Mouse (Mus musculus): ENCODE results near the gene P2ry6.

P2ry6 gene

DNA sequence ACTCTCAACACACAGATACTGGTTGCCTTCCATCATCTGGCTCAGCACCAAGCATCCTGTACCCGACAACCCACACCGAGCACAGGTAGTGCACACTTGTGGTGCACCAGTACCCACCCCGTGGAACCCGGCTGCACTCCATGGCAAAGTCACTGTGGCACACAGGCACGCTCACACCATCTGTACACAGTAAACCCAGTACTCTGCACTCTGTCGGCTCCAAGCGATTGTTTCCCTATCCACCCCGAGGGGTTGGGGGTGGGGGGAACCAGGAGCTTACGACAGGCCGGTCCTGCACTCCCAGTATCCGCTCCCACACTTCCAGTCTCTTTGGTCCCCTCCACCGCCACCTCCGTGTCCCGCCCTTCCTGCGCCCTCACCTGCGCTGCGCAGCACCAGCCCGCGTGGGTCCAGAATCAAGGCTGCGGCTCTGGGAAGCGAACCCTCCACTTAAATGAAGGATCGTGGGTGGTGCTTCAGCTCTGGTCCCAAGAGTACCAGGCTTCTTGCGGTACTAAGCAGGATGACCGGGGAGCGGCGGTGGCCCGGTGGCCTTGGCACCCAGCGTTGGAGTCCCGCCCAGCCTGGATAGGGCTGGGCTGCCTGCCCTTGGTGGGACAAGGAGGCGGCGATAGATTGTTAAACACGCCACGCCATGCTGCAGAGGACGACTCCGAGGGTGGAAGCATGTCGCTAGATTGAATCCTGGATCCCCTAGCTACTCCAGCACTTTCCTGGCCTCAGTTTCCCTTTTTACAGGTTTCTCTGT lies at the start of gene P2ry6:
Gene P2ry6, minus strand, starts transcription at position 515 of the 769 bp plus-strand sequence.
- TF ChIP-seq CTCF (conservative IDR thresholded peaks at IDR 0.05; ENCODE audit: low read length) (no peak), NANOG (IDR thresholded peaks at IDR 0.05; ENCODE audit: borderline replicate concordance, low read length) (no peak), POU5F1 (IDR thresholded peaks at IDR 0.05; ENCODE audit: borderline replicate concordance, low read length) (no peak)
- Histone ChIP-seq H3K9me3 (ENCODE audit: low read length) (no peaks in the 10 kb centered on the region), H3K36me3 (ENCODE audit: insufficient read depth, low read length) (no peaks in the 10 kb centered on the region), H3K27me3 (ENCODE audit: insufficient read depth, low read length) (peaks cover 63% of the 10 kb centered on the region), H3K4me3 (replicated peaks; ENCODE audit: low read length) (peak within 1 kb of the TSS; percentile 80), H3K4me1 (replicated peaks; ENCODE audit: low read depth, low read length) (peaks cover 19% of the 10 kb centered on the region)

DNA sequence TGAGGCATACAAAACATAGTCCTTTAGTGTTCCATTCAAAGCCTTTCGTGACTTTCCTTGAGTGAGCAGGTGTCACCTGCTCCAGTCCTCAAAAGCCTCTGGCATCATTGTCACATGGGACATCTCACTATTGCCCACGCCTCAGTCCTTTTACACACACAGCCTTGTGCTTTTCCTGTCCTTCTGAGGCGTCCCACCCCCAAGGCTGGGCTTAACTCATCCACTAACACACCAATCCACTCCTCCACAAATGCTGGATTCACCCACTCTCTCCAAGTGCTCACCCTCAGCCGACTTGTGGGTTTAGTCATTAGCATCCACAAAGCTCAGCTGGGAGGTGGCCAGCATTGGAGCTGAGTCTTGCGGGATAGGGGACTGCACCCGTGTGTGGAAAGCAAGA lies 43.0 kb upstream of the P2ry6 start:
- H3K27me3 ChIP-seq (ENCODE audit: insufficient read depth, low read length): peaks cover 42% of the 10 kb centered on the region
- H3K9me3 ChIP-seq (ENCODE audit: low read length): no peaks in the 10 kb centered on the region
- TF ChIP-seq CTCF (conservative IDR thresholded peaks at IDR 0.05; ENCODE audit: low read length) (no peak), POU5F1 (IDR thresholded peaks at IDR 0.05; ENCODE audit: borderline replicate concordance, low read length) (no peak), NANOG (IDR thresholded peaks at IDR 0.05; ENCODE audit: borderline replicate concordance, low read length) (no peak)
- peaks cover 30% of the 10 kb centered on the region for H3K4me1 ChIP-seq (replicated peaks; ENCODE audit: low read depth, low read length)
- no peak overlapping the region for H3K4me3 ChIP-seq (replicated peaks; ENCODE audit: low read length)
- no peaks in the 10 kb centered on the region for H3K36me3 ChIP-seq (ENCODE audit: insufficient read depth, low read length)

DNA sequence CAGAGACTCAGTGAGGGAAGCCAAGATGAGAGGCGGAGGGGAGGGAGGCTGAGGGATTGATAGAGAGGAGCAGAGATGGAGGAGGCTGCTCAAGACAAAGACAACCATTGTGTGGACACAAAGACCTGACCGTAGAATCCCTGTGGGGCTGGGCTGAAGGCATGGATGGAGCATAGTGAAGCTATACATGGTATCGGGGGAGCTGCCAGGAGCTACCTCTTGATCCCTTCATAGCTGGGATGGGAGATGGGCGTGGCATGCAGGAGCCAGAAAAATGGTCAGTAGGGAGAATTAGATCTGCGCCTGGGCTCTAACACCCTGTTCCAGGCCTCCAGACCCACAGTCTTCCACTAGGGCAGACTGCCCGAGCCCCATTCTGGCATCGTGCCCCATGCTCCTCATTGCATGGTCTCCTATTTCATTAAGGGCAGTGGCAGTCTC lies 42.6 kb upstream of the P2ry6 start:
- H3K27me3 ChIP-seq (ENCODE audit: insufficient read depth, low read length): peaks cover 47% of the 10 kb centered on the region
- H3K4me1 ChIP-seq (replicated peaks; ENCODE audit: low read depth, low read length): peaks cover 34% of the 10 kb centered on the region
- no peaks in the 10 kb centered on the region for H3K9me3 ChIP-seq (ENCODE audit: low read length)
- no peaks in the 10 kb centered on the region for H3K36me3 ChIP-seq (ENCODE audit: insufficient read depth, low read length)
- no peak for TF ChIP-seq NANOG (IDR thresholded peaks at IDR 0.05; ENCODE audit: borderline replicate concordance, low read length)
- no peak for TF ChIP-seq CTCF (conservative IDR thresholded peaks at IDR 0.05; ENCODE audit: low read length)
- no peak for TF ChIP-seq POU5F1 (IDR thresholded peaks at IDR 0.05; ENCODE audit: borderline replicate concordance, low read length)
- no peak overlapping the region for H3K4me3 ChIP-seq (replicated peaks; ENCODE audit: low read length)

DNA sequence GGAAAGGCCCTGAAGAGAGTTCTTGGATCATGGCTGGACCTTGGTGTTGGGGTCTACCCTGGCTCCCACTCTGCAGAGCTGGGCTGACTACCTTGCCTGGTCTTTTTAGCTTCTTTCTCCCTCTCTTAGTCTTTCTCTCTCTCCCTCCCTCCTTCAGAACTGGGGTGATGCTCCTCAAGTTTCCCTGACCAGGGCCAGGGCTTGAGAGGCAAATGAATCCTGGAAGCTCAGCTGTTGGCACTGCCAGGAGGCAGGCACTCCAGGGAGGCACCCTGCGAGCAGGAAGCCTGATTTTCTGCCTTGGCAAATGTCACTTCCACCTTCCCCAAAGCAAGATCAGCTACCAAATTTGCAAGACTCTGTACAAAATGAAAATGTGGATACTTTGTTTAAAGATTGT lies 40.5 kb upstream of the P2ry6 start:
- Histone ChIP-seq H3K4me1 (replicated peaks; ENCODE audit: low read depth, low read length) (peaks cover 41% of the 10 kb centered on the region), H3K36me3 (ENCODE audit: insufficient read depth, low read length) (no peaks in the 10 kb centered on the region), H3K27me3 (ENCODE audit: insufficient read depth, low read length) (peaks cover 67% of the 10 kb centered on the region), H3K9me3 (ENCODE audit: low read length) (no peaks in the 10 kb centered on the region), H3K4me3 (replicated peaks; ENCODE audit: low read length) (no peak overlapping the region)
- TF ChIP-seq CTCF (conservative IDR thresholded peaks at IDR 0.05; ENCODE audit: low read length): no peak
- TF ChIP-seq POU5F1 (IDR thresholded peaks at IDR 0.05; ENCODE audit: borderline replicate concordance, low read length): no peak
- no peak for TF ChIP-seq NANOG (IDR thresholded peaks at IDR 0.05; ENCODE audit: borderline replicate concordance, low read length)

DNA sequence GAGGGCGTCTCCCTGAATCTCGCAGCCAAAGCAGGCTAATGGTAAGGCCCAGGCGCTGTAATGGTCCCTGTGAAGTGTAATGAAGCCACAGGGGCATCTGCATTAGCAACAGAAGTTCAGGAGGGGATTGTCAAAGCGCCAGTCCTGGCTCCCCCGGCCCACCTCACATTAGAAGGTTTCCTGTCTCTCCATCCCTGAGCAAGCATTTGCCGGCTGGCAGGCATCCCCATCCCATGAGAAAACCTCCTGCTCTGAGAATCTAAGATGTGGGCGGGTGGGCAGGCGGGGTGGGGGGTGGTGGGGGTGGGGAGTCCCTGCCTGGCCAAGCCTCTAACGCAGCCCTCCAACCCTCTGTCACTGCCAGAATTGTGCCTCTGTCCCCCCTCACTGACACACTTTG lies 39.6 kb upstream of the P2ry6 start:
- Histone ChIP-seq H3K4me3 (replicated peaks; ENCODE audit: low read length) (no peak overlapping the region), H3K4me1 (replicated peaks; ENCODE audit: low read depth, low read length) (peaks cover 41% of the 10 kb centered on the region), H3K36me3 (ENCODE audit: insufficient read depth, low read length) (no peaks in the 10 kb centered on the region), H3K9me3 (ENCODE audit: low read length) (no peaks in the 10 kb centered on the region), H3K27me3 (ENCODE audit: insufficient read depth, low read length) (peaks cover 77% of the 10 kb centered on the region)
- no peak for TF ChIP-seq NANOG (IDR thresholded peaks at IDR 0.05; ENCODE audit: borderline replicate concordance, low read length)
- TF ChIP-seq POU5F1 (IDR thresholded peaks at IDR 0.05; ENCODE audit: borderline replicate concordance, low read length): no peak
- no peak for TF ChIP-seq CTCF (conservative IDR thresholded peaks at IDR 0.05; ENCODE audit: low read length)

DNA sequence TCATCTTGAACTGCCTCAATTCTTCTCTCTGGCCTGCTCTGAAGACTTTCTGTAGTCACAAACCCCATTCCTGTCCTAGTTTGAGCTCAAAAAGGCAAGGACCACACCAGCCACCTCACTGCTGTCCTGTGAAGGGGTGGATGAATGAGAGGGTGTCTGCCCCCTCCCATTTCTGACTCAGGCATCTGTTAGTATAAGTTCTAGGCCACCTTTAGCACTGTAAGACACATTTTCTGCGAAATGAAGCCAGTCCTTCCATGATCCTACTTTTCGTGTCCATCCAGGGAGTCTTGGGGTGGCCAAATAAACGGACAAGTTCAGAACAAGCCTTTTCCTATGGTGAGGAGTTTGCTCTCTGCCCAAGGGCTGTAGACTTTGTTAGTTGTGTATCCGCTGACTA lies 38.1 kb upstream of the P2ry6 start, which contains the start of gene P2ry2:
Gene P2ry2, minus strand, starts transcription at position 326 of the 400 bp plus-strand sequence.
- Histone ChIP-seq H3K27me3 (ENCODE audit: insufficient read depth, low read length) (peaks cover 85% of the 10 kb centered on the region), H3K36me3 (ENCODE audit: insufficient read depth, low read length) (no peaks in the 10 kb centered on the region), H3K4me3 (replicated peaks; ENCODE audit: low read length) (peak within 1 kb of the TSS; percentile 81), H3K4me1 (replicated peaks; ENCODE audit: low read depth, low read length) (peaks cover 36% of the 10 kb centered on the region), H3K9me3 (ENCODE audit: low read length) (no peaks in the 10 kb centered on the region)
- TF ChIP-seq POU5F1 (IDR thresholded peaks at IDR 0.05; ENCODE audit: borderline replicate concordance, low read length): no peak
- TF ChIP-seq CTCF (conservative IDR thresholded peaks at IDR 0.05; ENCODE audit: low read length): no peak
- no peak for TF ChIP-seq NANOG (IDR thresholded peaks at IDR 0.05; ENCODE audit: borderline replicate concordance, low read length)

DNA sequence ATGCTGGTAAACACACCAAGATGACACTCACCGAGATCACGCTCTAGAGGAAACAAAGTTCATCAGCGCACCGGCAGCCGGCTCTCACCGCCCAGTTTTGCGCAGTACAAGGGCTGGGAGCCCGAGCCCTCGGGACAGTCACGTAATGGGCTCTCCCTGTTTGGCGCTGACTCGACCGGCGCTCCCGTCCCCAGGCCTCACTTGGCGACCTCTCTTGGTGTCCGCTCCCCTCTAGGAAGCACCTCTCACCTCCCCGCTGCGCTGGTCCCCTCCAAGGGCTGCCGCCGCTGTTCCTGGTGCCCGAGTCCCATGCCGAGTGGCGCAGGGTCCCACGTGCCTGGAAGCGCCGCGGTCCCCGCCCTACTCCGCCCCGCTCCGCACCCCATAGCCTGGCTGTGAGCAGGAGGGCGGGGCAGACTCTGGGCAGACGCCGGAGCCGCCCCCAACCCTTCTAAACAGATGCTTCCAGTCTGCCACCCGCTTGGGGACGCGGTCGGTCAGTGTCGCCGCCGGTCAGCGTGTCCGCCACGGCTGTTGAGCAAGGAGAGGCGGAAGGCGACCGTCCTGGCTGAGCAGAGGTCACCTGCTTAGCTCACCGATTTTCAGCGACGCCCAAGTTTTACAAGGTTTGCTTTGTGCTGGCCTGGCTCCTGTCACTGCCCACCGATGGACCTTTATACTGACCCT lies 37.4 kb upstream of the P2ry6 start:
- Histone ChIP-seq H3K27me3 (ENCODE audit: insufficient read depth, low read length) (peaks cover 78% of the 10 kb centered on the region), H3K9me3 (ENCODE audit: low read length) (no peaks in the 10 kb centered on the region), H3K4me1 (replicated peaks; ENCODE audit: low read depth, low read length) (peaks cover 35% of the 10 kb centered on the region), H3K36me3 (ENCODE audit: insufficient read depth, low read length) (no peaks in the 10 kb centered on the region), H3K4me3 (replicated peaks; ENCODE audit: low read length) (peak overlapping the region; percentile 81)
- TF ChIP-seq CTCF (conservative IDR thresholded peaks at IDR 0.05; ENCODE audit: low read length) (no peak), POU5F1 (IDR thresholded peaks at IDR 0.05; ENCODE audit: borderline replicate concordance, low read length) (no peak), NANOG (IDR thresholded peaks at IDR 0.05; ENCODE audit: borderline replicate concordance, low read length) (no peak)

DNA sequence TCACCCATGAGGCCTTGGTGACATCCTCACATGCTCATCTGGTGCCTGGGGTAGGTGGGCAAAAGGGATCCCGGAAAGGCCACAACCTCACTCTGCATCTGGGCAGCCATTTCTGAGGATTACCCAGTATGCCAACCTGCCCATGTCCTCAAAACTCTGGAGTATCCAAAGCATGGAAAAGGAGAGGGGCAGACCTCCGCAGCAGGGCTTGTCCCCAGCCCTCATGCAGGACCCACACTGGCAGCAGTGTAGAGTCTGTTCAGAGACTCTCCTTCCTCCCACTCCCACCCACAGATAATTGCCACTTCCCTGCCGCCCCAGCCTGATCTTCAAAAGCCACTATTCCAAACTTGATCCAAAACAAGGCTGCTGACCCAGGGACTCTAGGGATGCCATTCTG lies 36.3 kb upstream of the P2ry6 start:
- Histone ChIP-seq H3K4me1 (replicated peaks; ENCODE audit: low read depth, low read length) (peaks cover 43% of the 10 kb centered on the region), H3K9me3 (ENCODE audit: low read length) (no peaks in the 10 kb centered on the region), H3K27me3 (ENCODE audit: insufficient read depth, low read length) (peaks cover 78% of the 10 kb centered on the region), H3K4me3 (replicated peaks; ENCODE audit: low read length) (peak overlapping the region; percentile 81; the same call in 1 of the 2 replicates), H3K36me3 (ENCODE audit: insufficient read depth, low read length) (no peaks in the 10 kb centered on the region)
- TF ChIP-seq CTCF (conservative IDR thresholded peaks at IDR 0.05; ENCODE audit: low read length) (no peak), NANOG (IDR thresholded peaks at IDR 0.05; ENCODE audit: borderline replicate concordance, low read length) (no peak), POU5F1 (IDR thresholded peaks at IDR 0.05; ENCODE audit: borderline replicate concordance, low read length) (no peak)

Measured in E14TG2a.4 (cell line).